Mouse (Mus musculus) midbrain, embryonic 13.5 days (tissue): ENCODE results near the gene Ccnt1. TPM values are rescaled to one million over a fixed set of nuclear protein-coding genes. Genes with fewer than 3 reads are reported as not detected.
"Not testable (repeated sequence)": the region's sequence is repeated elsewhere in the genome, so short reads cannot be mapped to it uniquely, and the experiment has no call there.

Source experiments
- ATAC-seq: fragments of 200-750 bp; cut with Nextera tagmentation; 2 replicates; pipeline ENCODE4 v1.8.0; 2017; ENCODE audit warnings: mild to moderate bottlenecking, moderate TSS enrichment, moderate library complexity
- H3K27ac ChIP-seq: fragments of 300-500 bp; sonication (generic); 2 replicates; pipeline ENCODE4 v1.5.1; 2015; ENCODE audit warnings: inconsistent platforms, mild to moderate bottlenecking, moderate library complexity
- H3K27me3 ChIP-seq: fragments of 300-500 bp; sonication (generic); 2 replicates; pipeline ENCODE4 v1.6.1; 2015; ENCODE audit warnings: mild to moderate bottlenecking, inconsistent platforms
- H3K36me3 ChIP-seq: fragments of 300-500 bp; sonication (generic); 2 replicates; pipeline ENCODE4 v1.6.1; 2015; ENCODE audit warnings: mild to moderate bottlenecking, inconsistent platforms
- H3K4me1 ChIP-seq: fragments of 300-500 bp; sonication (generic); replicated peaks from 2 replicates; pipeline ENCODE4 v1.6.1; 2015; ENCODE audit warnings: inconsistent platforms
- H3K4me2 ChIP-seq: fragments of 300-500 bp; sonication (generic); replicated peaks from 2 replicates; pipeline ENCODE4 v1.6.1; 2015; ENCODE audit warnings: moderate library complexity, mild to moderate bottlenecking, inconsistent platforms
- H3K4me3 ChIP-seq: fragments of 300-500 bp; sonication (generic); replicated peaks from 2 replicates; pipeline ENCODE4 v1.5.1; 2015; ENCODE audit warnings: mild to moderate bottlenecking, inconsistent platforms
- H3K9ac ChIP-seq: fragments of 300-500 bp; sonication (generic); replicated peaks from 2 replicates; pipeline ENCODE4 v1.6.1; 2015; ENCODE audit warnings: mild to moderate bottlenecking, inconsistent platforms
- H3K9me3 ChIP-seq: fragments of 300-500 bp; sonication (generic); 2 replicates; pipeline ENCODE4 v1.6.1; 2016; ENCODE audit warnings: mild to moderate bottlenecking, inconsistent platforms
- WGBS: fragments of 180-500 bp; shearing (Covaris S2); methylation state at CpG from one replicate; pipeline ENCODE4 v1.1.7; 2015; 5-methylcytosine and 5-hydroxymethylcytosine counted together
- polyA plus RNA-seq: library from polyadenylated mRNA; unstranded; fragments of >200 nt; fragmentation: Nextera tagmentation; extraction: Ambion mirVana; gene quantifications from 2 replicates; pipeline ENCODE4 v1.2.1, GENCODE M21; 2015

Gene Ccnt1
- polyA plus RNA-seq, 1 experiment from 2014 or later = 72.7 TPM

DNA sequence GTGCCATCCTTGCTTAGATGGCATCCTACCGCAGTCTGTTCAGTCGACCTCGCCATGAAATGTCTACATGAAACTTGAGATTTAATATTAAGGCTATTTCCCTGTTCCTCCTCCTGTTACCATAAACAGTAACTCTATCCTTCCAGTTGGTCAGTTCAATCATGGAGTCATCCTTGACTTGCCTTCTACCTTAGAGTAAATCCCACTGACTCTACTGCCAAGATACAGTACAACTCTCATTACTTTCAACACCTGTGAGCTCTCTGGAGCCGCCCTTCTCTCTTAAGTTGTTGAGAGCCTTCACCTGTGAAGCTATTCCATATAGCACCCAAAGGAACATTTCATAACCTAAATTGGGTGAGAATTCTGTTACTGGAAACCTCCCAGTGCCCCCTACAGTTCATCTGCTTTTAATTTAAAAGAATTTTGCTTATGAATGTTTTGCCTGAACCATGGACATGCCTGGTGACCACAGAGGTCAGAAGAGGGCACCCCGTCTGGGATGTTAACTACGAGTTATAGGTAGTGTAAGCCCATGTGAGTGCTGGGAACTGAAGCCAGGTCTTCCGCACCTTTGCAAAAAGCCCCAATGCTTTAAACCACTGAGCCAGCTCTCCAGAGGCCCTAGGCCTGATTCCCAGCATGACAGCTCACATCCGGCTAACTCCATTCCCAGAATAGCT lies 33.8 kb downstream of the Ccnt1 start:
- WGBS = 90% methylated on average over 8 of the region's 8 CpGs

GRCm38 (mm10) chr15:98535921-98536320 lies 34.8 kb downstream of the Ccnt1 start:
- Histone ChIP-seq H3K27ac (no peak overlapping the region), H3K9me3 (no peaks in the 10 kb centered on the region), H3K27me3 (no peaks in the 10 kb centered on the region), H3K4me1 (peaks cover 21% of the 10 kb centered on the region), H3K9ac (no peak overlapping the region), H3K4me2 (no peak overlapping the region), H3K4me3 (no peak overlapping the region), H3K36me3 (peaks cover 19% of the 10 kb centered on the region)
- 87% methylated on average over 4 of the region's 4 CpGs for whole genome bisulfite sequencing
- ATAC-seq = no peak

More for the DNA sequence above, 33.8 kb downstream of the Ccnt1 start:
- H3K4me3 ChIP-seq = no peak overlapping the region
- no peaks in the 10 kb centered on the region for H3K9me3 ChIP-seq
- peaks cover 17% of the 10 kb centered on the region for H3K36me3 ChIP-seq
- H3K27ac ChIP-seq = no peak overlapping the region
- ATAC-seq = no peak
- H3K9ac ChIP-seq = no peak overlapping the region
- H3K4me1 ChIP-seq = peaks cover 10% of the 10 kb centered on the region
- no peaks in the 10 kb centered on the region for H3K27me3 ChIP-seq
- H3K4me2 ChIP-seq = no peak overlapping the region

DNA sequence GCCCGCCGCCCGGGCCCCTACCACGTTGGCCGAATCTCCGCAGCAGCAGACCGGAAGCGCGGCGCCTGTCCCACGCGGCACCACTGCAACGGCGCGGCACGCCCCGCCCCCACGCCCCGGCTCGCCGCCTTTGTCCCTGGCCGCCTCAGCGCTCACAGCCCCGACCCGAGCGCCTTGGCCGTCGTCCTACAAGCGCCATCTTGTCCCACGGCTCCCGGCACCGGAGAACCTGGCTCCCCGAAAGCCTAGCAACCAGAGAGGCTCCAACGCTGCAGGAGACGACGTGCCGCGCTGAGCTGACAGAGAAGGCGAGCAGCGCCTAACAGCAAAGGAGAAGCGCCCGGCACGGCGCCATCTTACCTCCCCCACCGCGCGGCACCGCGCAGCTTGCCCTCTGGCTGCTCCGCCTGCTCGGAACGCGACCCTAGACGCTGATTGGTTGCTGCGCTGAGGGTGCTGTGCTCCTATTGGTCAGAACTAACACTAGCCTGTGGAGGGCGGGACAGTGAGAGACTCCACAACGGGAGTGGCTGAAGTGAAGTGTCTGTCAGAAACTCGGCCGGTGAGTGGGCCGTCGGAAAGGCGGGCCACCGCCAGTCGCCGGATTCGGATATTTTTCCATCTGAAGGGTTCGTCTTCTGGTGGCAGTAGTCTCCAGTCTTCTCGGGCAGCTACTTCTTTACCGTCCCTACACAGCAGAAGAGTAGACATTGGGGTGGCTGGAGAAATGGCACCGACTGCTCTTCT lies 36.7 kb downstream of the Ccnt1 start, which contains the start of gene Kansl2:
Gene Kansl2 (minus strand): TSS at position 384 of the 747 bp plus-strand sequence.
- peaks cover 22% of the 10 kb centered on the region for H3K4me1 ChIP-seq
- no peaks in the 10 kb centered on the region for H3K27me3 ChIP-seq
- under 1% methylated on average over 69 of the region's 70 CpGs for WGBS
- peak within 1 kb of the TSS; percentile 86 for H3K4me3 ChIP-seq
- peaks cover 27% of the 10 kb centered on the region for H3K36me3 ChIP-seq
- H3K9ac ChIP-seq = peak within 1 kb of the TSS; percentile 92
- H3K9me3 ChIP-seq = no peaks in the 10 kb centered on the region
- H3K4me2 ChIP-seq = peak within 1 kb of the TSS; percentile 88
- H3K27ac ChIP-seq = peak within 1 kb of the TSS; percentile 99
- peak; percentile 100 for ATAC-seq

- peaks cover 33% of the 10 kb centered on the region for H3K36me3 ChIP-seq
- peak overlapping the region; percentile 99; the same call in 1 of the 2 replicates for H3K27ac ChIP-seq
- H3K9me3 ChIP-seq = no peaks in the 10 kb centered on the region
- WGBS = under 1% methylated on average over 18 of the region's 18 CpGs
- no peak for ATAC-seq
- H3K4me1 ChIP-seq = peaks cover 22% of the 10 kb centered on the region
- no peaks in the 10 kb centered on the region for H3K27me3 ChIP-seq
- peak overlapping the region; percentile 92 for H3K9ac ChIP-seq
- peak overlapping the region; percentile 88 for H3K4me2 ChIP-seq
- peak overlapping the region; percentile 86 for H3K4me3 ChIP-seq
These were observed 37.6 kb downstream of the Ccnt1 start for GRCm38 (mm10) chr15:98533035-98533531.

GRCm38 (mm10) chr15:98532281-98532680 lies 38.4 kb downstream of the Ccnt1 start:
- 42% methylated on average over 5 of the region's 5 CpGs for WGBS
- Histone ChIP-seq H3K36me3 (peaks cover 41% of the 10 kb centered on the region), H3K4me1 (peaks cover 22% of the 10 kb centered on the region), H3K9ac (peak overlapping the region; percentile 92), H3K9me3 (no peaks in the 10 kb centered on the region), H3K4me2 (peak overlapping the region; percentile 88), H3K27ac (no peak overlapping the region), H3K4me3 (peak overlapping the region; percentile 86), H3K27me3 (no peaks in the 10 kb centered on the region)
- no peak for ATAC-seq

GRCm38 (mm10) chr15:98528066-98528563 lies 42.6 kb downstream of the Ccnt1 start:
- 90% methylated on average over 5 of the region's 5 CpGs for WGBS
- no peaks in the 10 kb centered on the region for H3K27me3 ChIP-seq
- H3K4me2 ChIP-seq = no peak overlapping the region
- H3K9ac ChIP-seq = no peak overlapping the region
- no peak for ATAC-seq
- H3K4me3 ChIP-seq = no peak overlapping the region
- no peak overlapping the region for H3K27ac ChIP-seq
- H3K9me3 ChIP-seq = no peaks in the 10 kb centered on the region
- peaks cover 77% of the 10 kb centered on the region for H3K36me3 ChIP-seq
- H3K4me1 ChIP-seq = peaks cover 22% of the 10 kb centered on the region

DNA sequence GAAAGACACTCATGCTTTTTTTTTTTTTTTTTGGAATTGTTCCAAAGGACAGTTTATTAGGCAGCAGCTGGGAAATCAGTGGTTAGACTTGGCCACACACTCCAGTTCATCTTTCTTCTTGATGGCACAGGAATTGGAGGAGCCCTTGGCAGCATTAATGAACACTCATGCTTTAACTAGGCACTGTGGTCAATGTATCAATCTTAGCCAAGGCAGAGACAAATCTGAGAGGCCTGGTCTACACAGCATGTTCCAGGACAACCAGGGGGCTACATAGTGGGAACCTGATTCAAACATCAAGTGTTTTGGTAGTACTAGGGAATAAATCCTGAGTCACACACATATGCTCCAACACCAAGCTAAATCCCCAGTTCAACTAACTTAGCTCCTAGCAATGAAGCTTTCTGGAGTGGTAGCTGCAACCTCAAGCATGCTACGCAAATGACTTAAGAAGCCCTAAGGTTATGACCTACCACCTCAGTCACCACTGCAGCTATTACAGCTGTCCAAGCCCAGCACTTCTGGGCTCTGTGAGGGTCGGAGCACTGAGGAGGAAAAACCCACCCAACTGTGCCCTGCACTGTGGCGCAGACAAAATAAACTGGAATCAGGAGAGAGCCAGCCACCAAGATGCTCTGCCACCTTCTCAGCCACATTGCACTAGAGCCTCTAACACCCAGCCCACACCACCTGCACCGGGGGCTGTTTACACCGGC lies 43.5 kb downstream of the Ccnt1 start:
- WGBS = 97% methylated on average over 5 of the region's 5 CpGs
- Histone ChIP-seq H3K27me3 (no peaks in the 10 kb centered on the region), H3K9me3 (no peaks in the 10 kb centered on the region), H3K4me1 (peaks cover 15% of the 10 kb centered on the region), H3K4me2 (no peak overlapping the region), H3K27ac (no peak overlapping the region), H3K4me3 (no peak overlapping the region), H3K9ac (no peak overlapping the region), H3K36me3 (peaks cover 86% of the 10 kb centered on the region)
- ATAC-seq = no peak

DNA sequence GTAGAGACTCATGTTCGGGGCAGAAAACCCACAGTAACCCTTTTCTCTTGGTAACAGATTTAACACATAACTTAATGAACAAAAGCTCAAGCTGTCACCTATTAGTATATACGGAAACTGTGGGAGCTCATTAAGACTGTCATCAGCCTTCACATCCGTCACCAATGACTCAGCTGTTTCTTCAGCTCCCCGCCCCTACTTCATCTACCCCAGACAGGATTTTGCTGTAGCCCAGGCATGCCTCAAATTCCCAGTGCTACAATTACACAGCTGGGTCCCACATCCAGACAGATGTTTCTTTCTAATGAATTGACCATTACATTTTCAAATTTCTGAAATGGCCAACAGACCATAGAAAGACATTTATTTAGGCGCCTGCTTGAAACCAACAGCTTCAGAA lies 44.7 kb downstream of the Ccnt1 start:
- 77% methylated on average over 5 of the region's 5 CpGs for WGBS
- H3K4me3 ChIP-seq = no peak overlapping the region

GRCm38 (mm10) chr15:98521245-98521644 lies 49.5 kb downstream of the Ccnt1 start:
- no peak overlapping the region for H3K4me3 ChIP-seq
- no peak for ATAC-seq

More for the DNA sequence above, 44.7 kb downstream of the Ccnt1 start:
- Histone ChIP-seq H3K9me3 (no peaks in the 10 kb centered on the region), H3K4me2 (no peak overlapping the region), H3K36me3 (peaks cover 89% of the 10 kb centered on the region), H3K4me1 (peaks cover 6% of the 10 kb centered on the region), H3K27me3 (no peaks in the 10 kb centered on the region), H3K27ac (no peak overlapping the region), H3K9ac (no peak overlapping the region)
- no peak for ATAC-seq

DNA sequence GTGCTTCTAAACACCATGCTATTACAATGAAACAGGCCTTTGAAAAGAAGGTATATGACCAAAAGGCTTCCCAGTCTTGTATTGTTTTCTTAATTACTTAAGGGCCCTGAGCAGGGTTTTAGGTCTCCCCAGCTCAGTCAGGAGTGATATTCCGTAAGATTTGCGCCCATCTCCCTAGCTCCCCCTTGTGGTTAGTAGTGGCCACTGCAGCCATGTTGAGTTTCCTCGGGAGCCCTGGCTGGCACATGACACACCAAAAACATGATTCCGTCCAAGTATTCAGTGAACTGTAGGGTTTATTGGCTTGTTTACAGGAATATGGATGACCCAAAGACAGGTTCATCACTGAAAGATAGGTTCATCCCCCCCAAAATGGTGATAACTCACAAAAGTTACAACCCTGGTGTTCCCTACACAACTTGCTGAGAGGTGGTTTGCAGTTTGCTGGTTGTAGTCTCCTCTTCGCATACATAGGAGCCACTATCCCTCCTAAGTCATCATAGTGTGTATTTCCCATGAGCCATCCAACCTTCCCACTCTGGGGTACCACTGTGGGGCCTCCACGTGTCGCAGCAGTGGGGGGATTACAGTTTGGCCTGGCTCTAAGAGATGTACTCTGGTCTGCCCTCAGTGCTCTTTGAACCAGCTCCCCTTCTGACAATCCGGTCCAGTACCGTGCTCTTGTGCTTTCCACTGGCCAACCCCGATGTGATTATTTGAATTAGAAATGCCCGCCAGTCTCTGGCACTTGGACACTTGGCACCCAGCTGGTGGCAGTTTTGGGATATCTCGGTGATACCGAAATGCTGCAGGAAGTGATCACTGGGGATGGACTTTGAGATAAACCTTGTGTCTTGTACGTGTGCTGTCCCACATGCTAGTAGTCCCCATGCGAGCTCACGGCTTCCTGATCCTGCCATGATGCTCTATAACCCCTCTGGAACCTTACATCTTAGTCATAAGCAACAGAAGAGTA lies 53.1 kb downstream of the Ccnt1 start:
- Histone ChIP-seq H3K4me3 (no peak overlapping the region), H3K4me2 (no peak overlapping the region), H3K9ac (no peak overlapping the region), H3K36me3 (peaks cover 54% of the 10 kb centered on the region), H3K9me3 (no peaks in the 10 kb centered on the region), H3K4me1 (0 out of 2 replicates have a peak, but pooled peaks cover 3% of the 10 kb centered on the region), H3K27ac (no peak overlapping the region), H3K27me3 (no peaks in the 10 kb centered on the region)
- 72% methylated on average over 16 of the region's 16 CpGs for whole genome bisulfite sequencing
- ATAC-seq = 0 out of 2 replicates have a peak, but pooled peaks have one; percentile 24

More at GRCm38 (mm10) chr15:98521245-98521644, 49.5 kb downstream of the Ccnt1 start:
- Histone ChIP-seq H3K4me2 (no peak overlapping the region), H3K9ac (no peak overlapping the region), H3K9me3 (no peaks in the 10 kb centered on the region), H3K4me1 (0 out of 2 replicates have a peak, but pooled peaks cover 3% of the 10 kb centered on the region), H3K36me3 (peaks cover 78% of the 10 kb centered on the region), H3K27me3 (no peaks in the 10 kb centered on the region), H3K27ac (no peak overlapping the region)
- WGBS = 95% methylated on average over 3 of the region's 3 CpGs

- not testable (repeated sequence) for H3K27me3 ChIP-seq, H3K27ac ChIP-seq, H3K4me1 ChIP-seq, H3K4me2 ChIP-seq, H3K9me3 ChIP-seq, H3K9ac ChIP-seq, ATAC-seq, H3K4me3 ChIP-seq
- WGBS = 88% methylated on average over 2 of the region's 2 CpGs
- H3K36me3 ChIP-seq = peaks cover 28% of the 10 kb centered on the region
These were observed 55.9 kb downstream of the Ccnt1 start for GRCm38 (mm10) chr15:98514845-98515244.
